ENCODE assay signal across 17 mouse cellular contexts in the genomic region with DNA sequence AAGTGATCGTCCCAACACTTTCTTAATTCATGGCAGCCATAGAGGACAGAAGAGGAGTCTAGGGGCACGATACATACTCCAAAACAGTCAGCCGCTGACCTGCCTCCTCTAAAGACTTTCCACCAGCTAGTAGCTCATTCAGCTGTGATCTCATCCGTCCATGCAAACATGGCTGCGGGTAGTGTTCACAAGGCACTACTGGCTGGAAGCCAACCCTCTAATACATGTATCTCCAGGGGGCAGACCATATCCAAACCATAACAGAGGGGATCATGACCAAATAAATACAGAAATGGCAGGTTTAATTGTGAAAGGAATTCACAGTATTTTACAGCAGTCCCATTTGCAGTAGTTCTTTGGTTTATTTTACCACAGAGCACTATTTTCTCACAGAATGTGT.
A peak's percentile ranks its signal among the peaks of the same experiment; 100 is the strongest.
DNase-seq lines count a peak whose midpoint lies in the region; ATAC-seq and TF ChIP-seq lines count a peak whose summit lies in the region.
"Had no signal": no experiment of that assay in that cellular context is flagged by ENCODE, and none has a peak within 500 bp of the region (broad histone marks: within the 10 kb centered on the region; RNA-seq: fewer than 3 reads in every experiment).

No protein-coding gene starts in this region.

- H3K27me3 ChIP-seq in hindbrain, embryonic 13.5 days: no peaks in the 10 kb centered on the region
- no peaks in the 10 kb centered on the region for H3K27me3 ChIP-seq in hindbrain, embryonic 10.5 days (ENCODE audit: insufficient read depth, poor library complexity, severe bottlenecking)
- no peaks in the 10 kb centered on the region for H3K27me3 ChIP-seq in midbrain, postnatal 0 days (ENCODE audit: insufficient read depth, low read length)
- no peaks in the 10 kb centered on the region for H3K27me3 ChIP-seq in midbrain, embryonic 15.5 days (replicated peaks)
- no peaks in the 10 kb centered on the region for H3K27me3 ChIP-seq in hindbrain, postnatal 0 days (ENCODE audit: insufficient read depth, low read length)
- no peaks in the 10 kb centered on the region for H3K27me3 ChIP-seq in kidney, embryonic 16.5 days (ENCODE audit: insufficient read depth, low read length)
- H3K27me3 ChIP-seq: limb, embryonic 15.5 days had no signal

- H3K4me2 ChIP-seq in hindbrain, embryonic 13.5 days: no peak overlapping the region
- H3K4me2 ChIP-seq in midbrain, postnatal 0 days (ENCODE audit: low read depth, low read length, poor library complexity, severe bottlenecking): no peak overlapping the region
- H3K4me2 ChIP-seq in midbrain, embryonic 15.5 days: no peak overlapping the region
- H3K4me2 ChIP-seq in hindbrain, postnatal 0 days (ENCODE audit: low read depth, low read length): no peak overlapping the region
- no peak overlapping the region for H3K4me2 ChIP-seq in kidney, embryonic 16.5 days (replicated peaks; ENCODE audit: low read depth, low read length)
- H3K4me2 ChIP-seq: limb, embryonic 15.5 days had no signal

- DNase-seq in hindbrain, embryonic 10.5 days (ENCODE audit: low spot score): no peak
- DNase-seq in midbrain, postnatal 0 days (ENCODE audit: low spot score): peak; percentile 21
- DNase-seq in hindbrain, postnatal 0 days (ENCODE audit: low spot score): peak; percentile 45
- no peak for DNase-seq in layer of hippocampus, postnatal 25 days (ENCODE audit: extremely low spot score in 1 of 2, low spot score in 1 of 2)
- DNase-seq: adrenal gland, postnatal 36 days; gastrocnemius, postnatal 14 days; heart, postnatal 14 days; liver, postnatal 0 days; retina, postnatal 1 day; thymus, adult 18-20 months had no signal

- 0 out of 2 replicates have a peak, but pooled peaks have one; percentile 65 for ATAC-seq in hindbrain, embryonic 13.5 days (ENCODE audit: low FRiP score)
- ATAC-seq in midbrain, postnatal 0 days (ENCODE audit: low FRiP score): no peak
- ATAC-seq in midbrain, embryonic 15.5 days (replicated peaks): no peak
- ATAC-seq in hindbrain, postnatal 0 days: peak; percentile 38; the same call in 1 of the 2 replicates
- no peak for ATAC-seq in kidney, embryonic 16.5 days (ENCODE audit: low FRiP score, low TSS enrichment)
- ATAC-seq: CD4-positive, CD25-positive, alpha-beta regulatory T cell, adult 4 months; liver, postnatal 0 days had no signal

- no peak overlapping the region for H3K27ac ChIP-seq in hindbrain, embryonic 13.5 days
- H3K27ac ChIP-seq in hindbrain, embryonic 10.5 days: no peak overlapping the region
- H3K27ac ChIP-seq in midbrain, postnatal 0 days (ENCODE audit: low read depth, low read length): no peak overlapping the region
- H3K27ac ChIP-seq in midbrain, embryonic 15.5 days: no peak overlapping the region
- no peak overlapping the region for H3K27ac ChIP-seq in hindbrain, postnatal 0 days
- H3K27ac ChIP-seq in kidney, embryonic 16.5 days (ENCODE audit: low read length): no peak overlapping the region
- H3K27ac ChIP-seq: heart, embryonic 10.5 days; limb, embryonic 15.5 days had no signal

- no peak for TF ChIP-seq CTCF in midbrain, postnatal 0 days (IDR thresholded peaks at IDR 0.05)
- TF ChIP-seq CTCF in hindbrain, postnatal 0 days (IDR thresholded peaks at IDR 0.05; ENCODE audit: low read depth): no peak

- 70% methylated on average over 5 of the region's 5 CpGs for WGBS in hindbrain, embryonic 13.5 days
- WGBS in hindbrain, embryonic 10.5 days: 90% methylated on average over 5 of the region's 5 CpGs
- 60% methylated on average over 5 of the region's 5 CpGs for WGBS in midbrain, postnatal 0 days
- 66% methylated on average over 5 of the region's 5 CpGs for WGBS in midbrain, embryonic 15.5 days
- 53% methylated on average over 5 of the region's 5 CpGs for WGBS in hindbrain, postnatal 0 days
- WGBS in kidney, embryonic 16.5 days: 78% methylated on average over 5 of the region's 5 CpGs

- H3K9ac ChIP-seq in hindbrain, embryonic 13.5 days: no peak overlapping the region
- no peak overlapping the region for H3K9ac ChIP-seq in midbrain, postnatal 0 days (replicated peaks; ENCODE audit: low read length, poor library complexity, severe bottlenecking)
- H3K9ac ChIP-seq in midbrain, embryonic 15.5 days: no peak overlapping the region
- no peak overlapping the region for H3K9ac ChIP-seq in hindbrain, postnatal 0 days (replicated peaks; ENCODE audit: low read length)
- H3K9ac ChIP-seq in kidney, embryonic 16.5 days (replicated peaks; ENCODE audit: low read length): no peak overlapping the region
- H3K9ac ChIP-seq: limb, embryonic 15.5 days; liver, postnatal 0 days had no signal

- H3K36me3 ChIP-seq in hindbrain, embryonic 13.5 days: peaks cover 2% of the 10 kb centered on the region
- peaks cover 48% of the 10 kb centered on the region for H3K36me3 ChIP-seq in hindbrain, embryonic 10.5 days
- no peaks in the 10 kb centered on the region for H3K36me3 ChIP-seq in midbrain, postnatal 0 days (ENCODE audit: insufficient read depth, low read length)
- H3K36me3 ChIP-seq in midbrain, embryonic 15.5 days (replicated peaks): 0 out of 2 replicates have a peak, but pooled peaks cover 8% of the 10 kb centered on the region
- peaks cover 4% of the 10 kb centered on the region; the same call in 1 of the 2 replicates for H3K36me3 ChIP-seq in hindbrain, postnatal 0 days (ENCODE audit: insufficient read depth, low read length)
- no peaks in the 10 kb centered on the region for H3K36me3 ChIP-seq in kidney, embryonic 16.5 days (ENCODE audit: insufficient read depth, low read length)
- H3K36me3 ChIP-seq: heart, embryonic 10.5 days; limb, embryonic 15.5 days had no signal

- no peaks in the 10 kb centered on the region for H3K9me3 ChIP-seq in hindbrain, embryonic 13.5 days
- no peaks in the 10 kb centered on the region for H3K9me3 ChIP-seq in hindbrain, embryonic 10.5 days
- no peaks in the 10 kb centered on the region for H3K9me3 ChIP-seq in midbrain, postnatal 0 days (ENCODE audit: low read length)
- H3K9me3 ChIP-seq in midbrain, embryonic 15.5 days: no peaks in the 10 kb centered on the region
- H3K9me3 ChIP-seq in hindbrain, postnatal 0 days (ENCODE audit: low read length): no peaks in the 10 kb centered on the region
- no peaks in the 10 kb centered on the region for H3K9me3 ChIP-seq in kidney, embryonic 16.5 days (ENCODE audit: low read length)
- H3K9me3 ChIP-seq: heart, embryonic 10.5 days; limb, embryonic 15.5 days had no signal

- no peak overlapping the region for H3K4me3 ChIP-seq in hindbrain, embryonic 13.5 days
- no peak overlapping the region for H3K4me3 ChIP-seq in hindbrain, embryonic 10.5 days
- no peak overlapping the region for H3K4me3 ChIP-seq in midbrain, postnatal 0 days (ENCODE audit: low read depth, low read length)
- H3K4me3 ChIP-seq in midbrain, embryonic 15.5 days: no peak overlapping the region
- H3K4me3 ChIP-seq in hindbrain, postnatal 0 days (ENCODE audit: low read length): no peak overlapping the region
- no peak overlapping the region for H3K4me3 ChIP-seq in kidney, embryonic 16.5 days (ENCODE audit: low read length)
- H3K4me3 ChIP-seq: erythroblast, embryonic 14.5 days; heart, embryonic 10.5 days; limb, embryonic 15.5 days had no signal

- H3K4me1 ChIP-seq in hindbrain, embryonic 13.5 days (replicated peaks): no peaks in the 10 kb centered on the region
- no peaks in the 10 kb centered on the region for H3K4me1 ChIP-seq in hindbrain, embryonic 10.5 days (replicated peaks)
- H3K4me1 ChIP-seq in midbrain, postnatal 0 days (ENCODE audit: insufficient read depth, low read length): no peaks in the 10 kb centered on the region
- no peaks in the 10 kb centered on the region for H3K4me1 ChIP-seq in midbrain, embryonic 15.5 days
- no peaks in the 10 kb centered on the region for H3K4me1 ChIP-seq in hindbrain, postnatal 0 days (ENCODE audit: insufficient read depth, low read length)
- no peaks in the 10 kb centered on the region for H3K4me1 ChIP-seq in kidney, embryonic 16.5 days (ENCODE audit: insufficient read depth, low read length)
- H3K4me1 ChIP-seq: heart, embryonic 10.5 days; limb, embryonic 15.5 days had no signal

Comparison
In these comparisons a context has a peak if more than half of its experiments do, and no peak if none do; other contexts are left out.
1. DNase-seq: peak in midbrain, postnatal 0 days (single experiment) and hindbrain, postnatal 0 days (single experiment); none in hindbrain, embryonic 10.5 days (single experiment) and layer of hippocampus, postnatal 25 days (0 of 2).
2. ATAC-seq: peak in hindbrain, embryonic 13.5 days (single experiment) and hindbrain, postnatal 0 days (single experiment); none in midbrain, postnatal 0 days (single experiment), midbrain, embryonic 15.5 days (single experiment) and kidney, embryonic 16.5 days (single experiment).